Mouse (Mus musculus) kidney, postnatal 0 days (tissue): ENCODE data around the gene Igsf6. TPM values are rescaled to one million over a fixed set of nuclear protein-coding genes. Genes with fewer than 3 reads are reported as not detected.

Experiments used
- ATAC-seq: fragments of 200-750 bp; cut with Nextera tagmentation; replicated peaks from 2 replicates; pipeline ENCODE4 v1.8.0; 2017; ENCODE audit warnings: low read depth, moderate number of reproducible peaks, moderate TSS enrichment, moderate library complexity; ENCODE audit not compliant: low FRiP score
- DNase-seq: peaks from one replicate; pipeline ENCODE4 v3.0.0-alpha.2; 2016; ENCODE audit warnings: low spot score
- H3K27ac ChIP-seq: fragments of 300-500 bp; sonication (generic); 2 replicates; pipeline ENCODE4 v1.5.1; 2014; ENCODE audit warnings: mild to moderate bottlenecking
- H3K27me3 ChIP-seq: fragments of 300-500 bp; sonication (generic); 2 replicates; pipeline ENCODE4 v1.6.1; 2014; ENCODE audit warnings: low read length, mixed read lengths; ENCODE audit not compliant: insufficient read depth
- H3K36me3 ChIP-seq: fragments of 300-500 bp; sonication (generic); 2 replicates; pipeline ENCODE4 v1.6.1; 2014; ENCODE audit warnings: low read length, mixed read lengths; ENCODE audit not compliant: insufficient read depth
- H3K4me1 ChIP-seq: fragments of 300-500 bp; sonication (generic); replicated peaks from 2 replicates; pipeline ENCODE4 v1.6.1; 2014; ENCODE audit warnings: antibody characterized with exemption, low read length, mixed read lengths; ENCODE audit not compliant: insufficient read depth
- H3K4me2 ChIP-seq: fragments of 300-500 bp; sonication (generic); 2 replicates; pipeline ENCODE4 v1.6.1; 2014; ENCODE audit warnings: mild to moderate bottlenecking, low read length, moderate library complexity, mixed read lengths
- H3K4me3 ChIP-seq: fragments of 300-500 bp; sonication (generic); replicated peaks from 2 replicates; pipeline ENCODE4 v1.5.1; 2014; ENCODE audit warnings: low read depth, low read length
- H3K9ac ChIP-seq: fragments of 300-500 bp; sonication (generic); 2 replicates; pipeline ENCODE4 v1.6.1; 2014; ENCODE audit warnings: low read depth, low read length
- H3K9me3 ChIP-seq: fragments of 300-500 bp; sonication (generic); replicated peaks from 2 replicates; pipeline ENCODE4 v1.6.1; 2016; ENCODE audit warnings: low read length, inconsistent platforms, mixed read lengths
- CTCF ChIP-seq: IDR thresholded peaks from 2 replicates; pipeline ENCODE4 v1.5.1; 2016; ENCODE audit warnings: antibody characterized with exemption, low read depth, mild to moderate bottlenecking, moderate library complexity
- WGBS: fragments of 180-500 bp; shearing (Covaris S2); extraction: QIAGEN DNeasy Blood & Tissue Kit; methylation state at CpG from one replicate; pipeline ENCODE4 v1.1.7; 2014; 5-methylcytosine and 5-hydroxymethylcytosine counted together
- polyA plus RNA-seq: library from polyadenylated mRNA; unstranded; fragments of >200 nt; fragmentation: Nextera tagmentation; extraction: Ambion mirVana; gene quantifications from 2 replicates; pipeline ENCODE4 v1.2.1, GENCODE M21; 2015

Gene Igsf6
- polyA plus RNA-seq, 1 experiment from 2014 or later, result 1.1 TPM

GRCm38 (mm10) chr7:121014486-121014885 lies 59.9 kb downstream of the Igsf6 start:
- no peak for ATAC-seq
- H3K9ac ChIP-seq, result no peak overlapping the region
- DNase-seq, result no peak
- H3K27me3 ChIP-seq, result no peaks in the 10 kb centered on the region
- H3K36me3 ChIP-seq, result no peaks in the 10 kb centered on the region
- TF ChIP-seq CTCF, result no peak
- H3K4me2 ChIP-seq, result no peak overlapping the region
- H3K4me1 ChIP-seq, result no peaks in the 10 kb centered on the region
- H3K27ac ChIP-seq, result no peak overlapping the region
- no peaks in the 10 kb centered on the region for H3K9me3 ChIP-seq
- WGBS, result 89% methylated on average over 10 of the region's 10 CpGs
- H3K4me3 ChIP-seq, result no peak overlapping the region

Other genes starting within 250 kb of the Igsf6 start
- gene Eef2k, start 231.7 kb downstream of the Igsf6 start, polyA plus RNA-seq, result 13.8 and 14.9 TPM in 2 replicates
- 31.8 and 34.0 TPM in 2 replicates for gene Polr3e, start 156.8 kb downstream of the Igsf6 start, polyA plus RNA-seq
- 9.7 and 10.1 TPM in 2 replicates for gene Cdr2, start 92.3 kb downstream of the Igsf6 start, polyA plus RNA-seq
- gene Mfsd13b, start 92.1 kb downstream of the Igsf6 start, polyA plus RNA-seq, result 0.22 and 0.52 TPM in 2 replicates
- gene Mettl9, start 40.1 kb downstream of the Igsf6 start, polyA plus RNA-seq, result 174 and 177 TPM in 2 replicates
- 0.08 and 0.17 TPM in 2 replicates for gene Otoa, start 7.1 kb upstream of the Igsf6 start, polyA plus RNA-seq